Mouse (Mus musculus) spleen, postnatal 10 days (tissue): ENCODE measurements around the gene Pramel1.
A peak's percentile ranks its signal among the peaks of the same experiment; 100 is the strongest.
"Not testable (repeated sequence)": the region's sequence is repeated elsewhere in the genome, so short reads cannot be mapped to it uniquely, and the experiment has no call there.

ENCODE experiments used
- DNase-seq, 2 experiments: peaks; one replicate each; pipeline ENCODE4 v3.0.0; 2021 to 2022; ENCODE audit warnings: low spot score in 2 of 2

The Pramel1 gene

GRCm38 (mm10) chr4:143394181-143394580 is at the start of gene Pramel1:
Gene Pramel1 (plus strand): TSS chr4:143394428.
- DNase-seq, result no peak

DNA sequence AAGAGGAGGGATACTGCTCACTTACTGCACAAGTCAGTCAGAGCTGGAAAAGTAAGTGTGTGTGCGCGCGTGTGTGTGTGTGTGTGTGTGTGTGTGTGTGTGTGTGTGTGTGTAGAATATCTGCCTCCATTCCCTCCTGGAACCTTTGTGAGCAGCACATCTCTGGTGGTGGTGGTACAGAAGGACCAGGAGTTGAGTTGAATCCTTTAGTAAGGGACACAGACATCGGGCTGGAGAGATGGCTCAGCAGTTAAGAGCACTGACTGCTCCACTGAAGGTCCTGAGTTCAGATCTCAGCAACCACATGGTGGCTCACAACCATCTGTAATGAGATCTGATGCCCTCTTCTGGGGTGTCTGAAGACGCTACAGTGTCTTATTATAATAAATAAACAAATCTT is 48.7 kb upstream of the Pramel1 start:
- not testable (repeated sequence) for DNase-seq

DNA sequence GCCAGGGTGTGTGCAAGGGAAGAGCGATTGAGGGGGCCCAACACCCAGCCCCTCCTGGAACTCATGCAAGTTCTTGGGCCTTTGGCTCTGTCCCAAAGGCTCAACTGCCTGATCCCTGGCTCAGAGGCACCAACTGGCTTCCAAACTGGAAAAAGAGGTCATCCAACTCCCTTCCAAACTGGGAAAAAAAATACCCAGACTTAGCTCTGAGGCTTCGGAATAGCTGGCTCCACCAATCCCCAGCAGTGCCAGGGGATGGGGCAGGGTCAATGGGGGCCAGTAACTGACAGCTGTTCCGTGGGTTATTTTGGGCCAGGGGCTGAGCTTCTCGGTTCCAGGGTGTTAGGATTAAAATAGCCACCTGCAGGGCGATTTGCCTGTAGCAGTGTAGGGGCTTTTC is 45.5 kb upstream of the Pramel1 start:
- DNase-seq, result no peak

- DNase-seq, result no peak
Observed at GRCm38 (mm10) chr4:143349484-143349906, 44.7 kb upstream of the Pramel1 start, which contains the start of gene Lrrc38. Gene Lrrc38 (plus strand): TSS chr4:143349757.

GRCm38 (mm10) chr4:143350047-143351015 is 43.9 kb upstream of the Pramel1 start:
- no peak for DNase-seq

DNA sequence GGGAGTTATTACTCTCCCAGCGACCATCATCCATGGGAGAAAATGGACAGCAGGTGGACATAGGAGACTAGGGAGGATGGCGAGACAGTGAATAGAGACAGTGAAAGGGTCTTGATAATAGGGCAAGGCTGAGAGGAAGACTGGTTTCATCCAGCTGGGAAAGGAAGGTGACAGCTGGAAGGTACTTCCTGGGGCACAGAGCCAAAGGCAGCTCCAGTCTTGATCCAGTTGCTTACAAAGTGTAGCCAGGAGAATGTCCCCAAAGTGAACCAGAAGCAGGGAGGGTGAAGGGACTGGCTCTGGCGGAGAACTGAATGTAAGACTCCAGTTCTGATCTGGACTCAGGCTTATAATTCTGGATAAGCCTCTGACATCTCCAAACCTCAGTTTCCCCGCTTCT is 41.9 kb upstream of the Pramel1 start:
- DNase-seq, result no peak

GRCm38 (mm10) chr4:143361520-143361919 is 32.7 kb upstream of the Pramel1 start:
- no peak for DNase-seq

GRCm38 (mm10) chr4:143366415-143367041 is 27.7 kb upstream of the Pramel1 start:
- DNase-seq, result no peak

DNA sequence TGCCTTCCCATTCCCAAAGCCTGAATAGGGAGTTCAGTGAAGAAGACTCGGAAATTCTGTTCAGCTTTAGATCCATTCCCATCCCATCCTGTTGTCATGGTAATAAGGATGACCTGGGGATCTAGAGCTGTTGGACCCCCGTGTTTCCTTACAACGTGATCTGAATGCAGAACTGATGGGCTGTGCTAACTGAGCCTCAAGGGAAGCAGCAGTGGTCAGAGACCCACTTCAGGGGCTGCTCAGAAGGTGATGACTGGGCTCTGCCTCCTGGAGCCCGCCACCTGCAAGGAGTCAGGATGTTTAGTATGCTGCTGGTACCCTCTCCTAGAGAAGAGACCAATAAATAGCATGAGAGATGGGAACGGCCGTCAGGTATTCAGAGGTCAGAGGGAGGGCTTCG is 14.7 kb upstream of the Pramel1 start:
- no peak for DNase-seq

- DNase-seq, result no peak
Observed at GRCm38 (mm10) chr4:143379931-143380715, 14.1 kb upstream of the Pramel1 start.

- peak; percentile 7 to 54 for DNase-seq
Observed at GRCm38 (mm10) chr4:143380716-143381004, 13.6 kb upstream of the Pramel1 start.

DNA sequence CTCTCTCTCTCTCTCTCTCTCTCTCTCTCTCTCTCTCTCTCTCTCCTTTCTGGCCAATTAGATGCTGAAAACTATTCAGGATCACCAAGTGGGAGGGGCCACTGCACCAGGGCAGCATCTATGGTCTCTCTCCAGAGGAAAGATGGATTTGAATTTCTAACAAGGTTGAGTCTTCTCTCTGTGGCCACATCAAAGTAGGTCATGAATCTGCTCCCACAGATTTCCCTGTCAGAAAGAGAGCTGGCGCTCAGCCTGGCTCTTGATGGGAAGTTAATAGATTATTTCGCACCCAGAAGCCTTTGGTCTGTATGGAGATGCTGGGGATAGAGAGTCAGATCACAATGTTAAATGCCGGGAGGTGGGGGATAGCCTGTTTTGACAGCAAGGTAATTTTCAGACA is 12.1 kb upstream of the Pramel1 start:
- no peak for DNase-seq

DNA sequence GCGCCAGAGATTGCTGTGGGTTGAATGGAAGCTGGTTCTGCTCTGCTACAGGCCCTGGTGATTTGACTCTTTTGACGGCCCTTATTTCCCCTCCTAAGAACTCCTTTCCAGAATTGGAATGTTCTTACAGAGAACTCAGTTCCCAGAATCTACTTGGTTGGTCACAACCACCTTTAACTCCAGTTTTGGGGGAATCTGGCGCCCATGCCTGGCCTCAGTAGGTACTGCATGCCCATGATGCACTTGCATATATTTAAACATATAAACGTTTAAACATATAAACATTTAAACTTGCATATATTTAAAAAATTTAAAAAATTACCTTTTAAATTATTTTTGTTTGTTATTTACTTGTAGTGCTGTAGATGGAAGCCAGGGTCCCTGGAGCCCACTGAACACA is 10.6 kb upstream of the Pramel1 start:
- no peak for DNase-seq

DNA sequence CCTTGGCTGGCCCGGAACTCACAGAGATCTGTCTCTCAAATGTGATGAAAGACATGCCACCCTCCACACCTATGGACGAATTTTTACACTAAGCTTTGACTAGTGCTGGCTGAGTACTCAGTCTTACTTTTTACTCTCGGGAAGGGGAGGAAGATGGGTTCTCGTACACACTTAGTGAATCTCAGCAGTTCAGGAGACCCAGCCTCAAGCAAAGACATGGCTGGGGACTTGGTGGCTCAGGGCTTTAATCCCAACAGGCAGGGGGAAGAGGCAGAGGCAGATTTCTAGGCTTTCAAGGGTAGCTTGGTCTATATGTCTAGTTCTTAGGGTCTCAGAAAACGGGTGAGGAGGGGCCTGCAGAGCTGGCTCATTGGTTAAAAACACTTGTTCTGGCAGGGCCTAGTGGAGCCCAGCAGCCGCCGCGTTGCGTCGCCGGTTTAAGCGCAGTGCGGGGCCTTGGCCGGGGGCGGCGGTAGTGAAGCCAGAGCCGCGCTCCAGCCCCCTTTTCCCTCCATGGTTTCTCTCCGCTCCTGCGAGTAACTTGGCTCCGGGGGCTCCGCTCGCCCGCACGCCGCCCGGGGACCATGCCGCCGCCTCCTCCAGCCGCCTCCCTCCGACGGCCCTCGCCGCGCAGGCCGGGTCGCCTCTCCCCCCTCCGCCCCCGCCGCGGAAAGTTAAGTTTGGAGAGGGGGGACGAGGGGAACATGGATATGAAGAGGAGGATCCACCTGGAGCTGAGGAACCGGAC is 5.1 kb upstream of the Pramel1 start:
- peak in 1 of 2 experiments; percentile 21 for DNase-seq

GRCm38 (mm10) chr4:143411566-143412218 is 17.5 kb downstream of the Pramel1 start:
- no peak for DNase-seq

- peak; percentile 76 to 89 for DNase-seq
Observed at GRCm38 (mm10) chr4:143412219-143413092, 18.2 kb downstream of the Pramel1 start, which contains the start of gene Pramef8. Gene Pramef8 (plus strand): TSS chr4:143412426.

GRCm38 (mm10) chr4:143413621-143414020 is 19.4 kb downstream of the Pramel1 start:
- no peak for DNase-seq

DNA sequence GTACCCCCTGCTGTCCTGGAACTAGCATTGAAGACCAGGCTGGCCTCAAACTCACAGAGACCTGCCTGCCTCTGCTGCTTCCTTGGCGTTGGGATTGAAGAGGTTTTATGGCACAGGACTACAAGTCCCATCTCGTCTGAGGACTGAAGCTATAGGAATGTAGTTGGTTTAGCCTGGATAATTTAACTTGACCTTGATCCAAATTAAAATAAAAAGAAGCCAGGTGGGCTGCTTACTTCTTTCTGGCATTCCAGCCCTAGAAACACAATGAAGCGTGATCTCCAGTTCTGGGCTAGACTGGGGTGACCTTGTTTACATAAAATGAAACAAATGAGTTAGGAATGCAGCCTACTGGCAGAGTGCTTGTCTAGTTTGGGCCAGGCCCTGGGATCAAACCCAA is 19.9 kb downstream of the Pramel1 start:
- DNase-seq, result no peak

DNA sequence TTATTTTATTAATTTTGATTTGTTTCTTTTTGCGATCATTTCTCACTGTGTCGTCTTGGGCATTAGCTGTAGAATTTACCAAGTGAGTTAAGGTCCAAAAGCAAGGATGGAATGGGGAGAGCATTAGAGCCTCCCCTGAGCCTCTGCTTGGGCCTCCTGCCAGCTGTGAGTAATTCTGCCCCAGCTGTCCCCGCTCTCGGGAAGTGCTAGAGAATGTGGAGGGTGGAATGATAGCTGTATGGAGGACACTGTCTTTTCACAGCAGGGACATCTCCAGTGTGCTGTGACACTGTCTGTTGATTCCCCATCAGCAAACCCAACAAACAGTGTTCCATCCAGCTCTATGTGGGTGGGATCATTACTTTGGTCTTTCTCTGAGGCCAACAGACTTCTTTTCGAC is 32.5 kb downstream of the Pramel1 start:
- DNase-seq, result not testable (repeated sequence)
